Mouse (Mus musculus): ENCODE measurements at regions not wholly inside any gene's neighbourhood (a gene's known extent, or its start where the extent isn't known, plus 50 kb on each side); places are given as distances from the start of the nearest gene placed in this dataset.

DNA sequence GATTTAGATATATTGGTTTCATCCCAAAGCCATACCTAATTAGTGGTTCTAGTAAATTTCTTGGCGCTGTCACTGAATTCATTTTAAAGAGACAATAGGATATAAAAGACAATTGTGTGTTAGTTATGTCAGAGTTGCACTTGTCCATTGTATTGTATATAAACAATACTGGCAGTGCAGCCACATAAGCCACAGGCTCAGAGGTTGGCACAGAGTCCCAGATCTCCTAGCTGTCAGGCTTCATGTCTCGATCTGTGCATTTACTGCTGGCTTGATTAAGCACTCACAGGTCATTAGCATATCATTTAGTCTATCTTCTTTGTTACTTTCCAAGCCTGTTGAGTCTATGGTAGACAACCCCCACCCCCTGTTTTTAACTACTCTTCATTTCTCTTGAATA is 66.6 kb upstream of the Dkk2 start:
- no peak for DNase-seq

DNA sequence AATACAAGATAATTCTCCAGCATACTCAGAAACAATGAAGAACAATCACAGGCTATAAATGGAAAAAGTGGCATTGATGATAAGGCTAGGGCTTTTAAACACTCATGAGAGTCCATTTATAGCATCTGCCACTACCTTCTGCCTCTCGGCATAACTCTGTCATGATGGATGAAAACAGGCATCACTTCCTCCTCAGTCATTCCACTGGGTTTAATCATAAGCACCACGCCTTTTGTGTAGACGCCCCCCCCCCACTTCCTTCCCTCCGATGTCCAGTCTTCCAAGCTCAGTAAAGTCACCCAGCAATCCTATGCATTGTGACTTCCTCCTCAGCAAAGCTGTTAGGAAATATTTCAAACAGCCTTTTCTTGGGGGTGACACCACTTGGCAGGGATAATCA is 63.1 kb upstream of the Dkk2 start:
- DNase-seq = no peak

DNA sequence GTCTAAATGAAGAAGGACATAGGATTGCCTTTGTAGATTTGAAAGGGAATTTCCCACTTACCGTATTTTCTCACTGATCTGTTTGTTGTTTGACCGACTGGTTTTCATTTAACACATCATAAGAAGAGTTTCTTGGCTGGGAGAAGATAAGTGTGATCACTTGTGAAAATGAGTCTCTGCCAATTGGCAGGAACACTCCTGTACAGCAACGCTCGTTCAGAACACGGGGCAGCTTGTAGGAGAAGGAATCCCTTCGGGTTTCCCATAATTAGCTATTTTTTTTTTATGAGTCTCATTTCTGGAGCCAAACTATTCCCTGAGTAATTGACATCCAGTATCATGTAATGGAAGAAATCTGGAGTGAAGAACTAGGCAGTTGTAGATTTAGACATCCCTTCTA is 61.8 kb upstream of the Dkk2 start:
- no peak for DNase-seq

DNA sequence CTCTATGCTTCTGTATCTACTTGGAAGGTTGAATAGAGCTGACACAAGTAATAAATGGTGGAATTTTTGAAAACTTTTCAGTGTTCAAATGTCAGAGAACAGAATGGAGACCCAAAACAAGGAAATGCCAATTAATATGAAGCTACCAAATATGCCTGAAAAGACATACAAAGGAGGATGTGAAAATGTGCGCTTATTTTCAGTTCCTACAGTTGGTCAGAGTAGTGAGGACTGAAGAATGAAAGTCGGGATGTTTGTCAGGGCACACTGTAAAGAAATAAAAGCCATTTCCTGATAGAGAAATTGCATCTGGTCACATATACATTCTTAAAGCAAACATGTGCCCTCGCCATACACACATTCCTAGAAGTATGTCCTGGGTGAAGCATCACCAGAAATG is 56.0 kb upstream of the Dkk2 start:
- DNase-seq = no peak

DNA sequence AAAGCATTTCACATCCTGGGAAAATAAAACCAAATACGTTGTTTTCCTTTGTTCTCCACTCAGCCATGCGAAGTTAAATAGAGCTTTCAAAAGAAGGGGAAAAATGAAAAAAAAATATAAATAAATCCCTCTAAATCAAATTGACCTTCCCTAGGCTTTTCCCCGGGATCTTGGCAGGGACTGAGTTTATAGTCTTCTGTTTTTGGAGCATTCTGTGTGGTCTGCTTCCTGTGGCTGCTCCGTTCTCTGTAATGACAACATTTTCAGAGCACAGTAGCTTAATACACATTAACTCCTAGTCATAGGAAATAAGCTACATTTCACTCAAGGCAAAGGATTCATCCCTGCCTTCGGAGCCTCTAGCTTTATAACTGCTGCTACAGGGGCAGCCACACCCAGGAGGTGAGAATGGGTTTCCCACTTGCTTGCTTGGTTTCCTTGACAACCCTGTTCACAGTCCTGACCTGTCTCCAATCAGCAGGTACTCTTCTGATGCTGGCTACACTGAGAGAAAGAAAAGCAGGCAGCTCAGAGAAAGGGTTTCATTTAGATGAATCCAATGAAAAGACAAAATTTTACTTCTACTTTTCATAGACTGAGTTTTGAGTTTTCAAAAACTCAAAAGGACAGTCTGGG is 51.9 kb upstream of the Dkk2 start:
- DNase-seq = no peak

DNA sequence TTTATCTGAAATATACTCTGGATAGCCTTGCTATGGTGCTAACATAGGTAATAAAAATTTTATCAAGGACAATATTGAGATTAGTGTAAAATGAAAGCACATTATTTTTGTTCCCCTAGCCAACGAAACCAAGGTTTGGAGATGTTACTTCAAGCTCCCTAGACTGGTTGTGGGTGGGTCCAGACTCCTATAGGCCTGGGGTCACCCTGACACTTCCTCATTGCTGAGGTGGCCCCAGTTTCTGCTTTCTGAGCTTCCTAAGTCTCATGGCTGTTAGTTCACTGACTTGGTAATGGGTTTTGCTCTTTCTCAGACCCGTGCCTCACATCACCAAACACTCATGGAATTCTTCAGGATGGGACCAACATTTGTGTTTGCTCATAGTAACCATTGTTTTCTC is 49.9 kb upstream of the Dkk2 start:
- no peak for DNase-seq
